Mouse (Mus musculus) hindbrain, embryonic 13.5 days (tissue): ENCODE measurements at regions not wholly inside any gene's neighbourhood (a gene's known extent, or its start where the extent isn't known, plus 50 kb on each side); places are given as distances from the start of the nearest gene placed in this dataset.

Source experiments
- ATAC-seq: fragments of 200-750 bp; cut with Nextera tagmentation; 2 replicates; pipeline ENCODE4 v1.8.0; 2017; ENCODE audit warnings: moderate TSS enrichment; ENCODE audit not compliant: low FRiP score
- H3K27ac ChIP-seq: fragments of 300-500 bp; sonication (generic); 2 replicates; pipeline ENCODE4 v1.5.1; 2015; ENCODE audit warnings: inconsistent platforms, mild to moderate bottlenecking, moderate library complexity
- H3K27me3 ChIP-seq: fragments of 300-500 bp; sonication (generic); 2 replicates; pipeline ENCODE4 v1.6.1; 2015; ENCODE audit warnings: mild to moderate bottlenecking, inconsistent platforms
- H3K36me3 ChIP-seq: fragments of 300-500 bp; sonication (generic); 2 replicates; pipeline ENCODE4 v1.6.1; 2015; ENCODE audit warnings: mild to moderate bottlenecking, inconsistent platforms
- H3K4me1 ChIP-seq: fragments of 300-500 bp; sonication (generic); replicated peaks from 2 replicates; pipeline ENCODE4 v1.6.1; 2015; ENCODE audit warnings: inconsistent platforms
- H3K4me2 ChIP-seq: fragments of 300-500 bp; sonication (generic); 2 replicates; pipeline ENCODE4 v1.6.1; 2015; ENCODE audit warnings: inconsistent platforms, mild to moderate bottlenecking, moderate library complexity
- H3K4me3 ChIP-seq: fragments of 300-500 bp; sonication (generic); 2 replicates; pipeline ENCODE4 v1.5.1; 2015; ENCODE audit warnings: mild to moderate bottlenecking, inconsistent platforms
- H3K9ac ChIP-seq: fragments of 300-500 bp; sonication (generic); 2 replicates; pipeline ENCODE4 v1.6.1; 2015; ENCODE audit warnings: mild to moderate bottlenecking, inconsistent platforms
- H3K9me3 ChIP-seq: fragments of 300-500 bp; sonication (generic); 2 replicates; pipeline ENCODE4 v1.6.1; 2016; ENCODE audit warnings: inconsistent platforms
- WGBS: fragments of 180-500 bp; shearing (Covaris S2); methylation state at CpG from one replicate; pipeline ENCODE4 v1.1.7; 2015; 5-methylcytosine and 5-hydroxymethylcytosine counted together

GRCm38 (mm10) chr10:35654548-35655180, 57.0 kb downstream of the Amd2 start:
- Histone ChIP-seq H3K27me3 (no peaks in the 10 kb centered on the region), H3K4me3 (no peak overlapping the region), H3K27ac (0 out of 2 replicates have a peak overlapping the region, but pooled peaks have one; percentile 10), H3K9ac (no peak overlapping the region), H3K4me2 (no peak overlapping the region), H3K9me3 (no peaks in the 10 kb centered on the region), H3K36me3 (no peaks in the 10 kb centered on the region), H3K4me1 (0 out of 2 replicates have a peak, but pooled peaks cover 5% of the 10 kb centered on the region)
- ATAC-seq = peak; percentile 87

- Histone ChIP-seq H3K4me3 (no peak overlapping the region), H3K4me1 (0 out of 2 replicates have a peak, but pooled peaks cover 5% of the 10 kb centered on the region), H3K4me2 (no peak overlapping the region), H3K27ac (no peak overlapping the region), H3K9ac (no peak overlapping the region), H3K36me3 (no peaks in the 10 kb centered on the region), H3K9me3 (no peaks in the 10 kb centered on the region), H3K27me3 (no peaks in the 10 kb centered on the region)
- ATAC-seq = no peak
- WGBS = 79% methylated on average over 2 of the region's 2 CpGs
Observed at GRCm38 (mm10) chr10:35649930-35650329, 61.8 kb downstream of the Amd2 start.

GRCm38 (mm10) chr10:35620853-35621252, 90.8 kb downstream of the Amd2 start:
- H3K4me1 ChIP-seq = no peaks in the 10 kb centered on the region
- no peak overlapping the region for H3K4me2 ChIP-seq
- no peak overlapping the region for H3K4me3 ChIP-seq
- H3K27ac ChIP-seq = no peak overlapping the region
- H3K27me3 ChIP-seq = no peaks in the 10 kb centered on the region
- H3K9ac ChIP-seq = no peak overlapping the region
- no peak for ATAC-seq
- H3K36me3 ChIP-seq = no peaks in the 10 kb centered on the region
- 88% methylated on average over 1 of the region's 1 CpGs for WGBS
- no peaks in the 10 kb centered on the region for H3K9me3 ChIP-seq

GRCm38 (mm10) chr10:35586251-35586650, 125.4 kb downstream of the Amd2 start:
- 70% methylated on average over 1 of the region's 1 CpGs for WGBS
- H3K36me3 ChIP-seq = no peaks in the 10 kb centered on the region
- H3K27me3 ChIP-seq = no peaks in the 10 kb centered on the region
- no peaks in the 10 kb centered on the region for H3K4me1 ChIP-seq
- H3K9me3 ChIP-seq = no peaks in the 10 kb centered on the region
- no peak overlapping the region for H3K4me2 ChIP-seq
- H3K27ac ChIP-seq = no peak overlapping the region
- no peak for ATAC-seq
- no peak overlapping the region for H3K4me3 ChIP-seq
- no peak overlapping the region for H3K9ac ChIP-seq
